Mouse (Mus musculus) testis, postnatal 10 days (tissue): ENCODE results near the gene Ppp1r3g.
"Not testable (repeated sequence)": the region's sequence is repeated elsewhere in the genome, so short reads cannot be mapped to it uniquely, and the experiment has no call there.

ENCODE experiments used
- DNase-seq: peaks from one replicate; pipeline ENCODE4 v3.0.0; 2021; ENCODE audit warnings: low spot score

Gene Ppp1r3g

DNA sequence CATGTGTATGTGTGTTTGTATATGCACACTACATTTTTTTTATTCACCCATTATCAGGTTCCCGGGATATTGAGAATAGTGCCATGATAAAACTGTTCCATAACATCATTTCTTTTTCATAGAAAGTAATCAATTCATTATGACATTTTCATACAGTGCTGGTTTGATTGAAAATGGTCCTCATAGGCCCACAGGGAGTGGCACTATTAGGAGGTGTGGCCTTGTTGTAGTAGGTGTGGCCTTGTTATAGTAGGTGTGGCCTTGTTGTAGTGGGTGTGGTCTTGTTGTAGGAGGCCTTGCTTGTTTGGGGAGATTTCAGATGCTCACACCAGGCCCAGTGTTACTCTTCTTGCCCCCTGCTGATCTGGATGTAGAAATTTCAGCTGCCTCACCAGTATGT is at the start of gene Ppp1r3g:
Gene Ppp1r3g, plus strand, starts transcription at position 301 of the 400 bp plus-strand sequence.
- DNase-seq: peak; percentile 12

- no peak for DNase-seq
Observed at GRCm38 (mm10) chr13:35911476-35911875, 47.2 kb upstream of the Ppp1r3g start.

GRCm38 (mm10) chr13:35937991-35938390 is 20.6 kb upstream of the Ppp1r3g start:
- no peak for DNase-seq

DNA sequence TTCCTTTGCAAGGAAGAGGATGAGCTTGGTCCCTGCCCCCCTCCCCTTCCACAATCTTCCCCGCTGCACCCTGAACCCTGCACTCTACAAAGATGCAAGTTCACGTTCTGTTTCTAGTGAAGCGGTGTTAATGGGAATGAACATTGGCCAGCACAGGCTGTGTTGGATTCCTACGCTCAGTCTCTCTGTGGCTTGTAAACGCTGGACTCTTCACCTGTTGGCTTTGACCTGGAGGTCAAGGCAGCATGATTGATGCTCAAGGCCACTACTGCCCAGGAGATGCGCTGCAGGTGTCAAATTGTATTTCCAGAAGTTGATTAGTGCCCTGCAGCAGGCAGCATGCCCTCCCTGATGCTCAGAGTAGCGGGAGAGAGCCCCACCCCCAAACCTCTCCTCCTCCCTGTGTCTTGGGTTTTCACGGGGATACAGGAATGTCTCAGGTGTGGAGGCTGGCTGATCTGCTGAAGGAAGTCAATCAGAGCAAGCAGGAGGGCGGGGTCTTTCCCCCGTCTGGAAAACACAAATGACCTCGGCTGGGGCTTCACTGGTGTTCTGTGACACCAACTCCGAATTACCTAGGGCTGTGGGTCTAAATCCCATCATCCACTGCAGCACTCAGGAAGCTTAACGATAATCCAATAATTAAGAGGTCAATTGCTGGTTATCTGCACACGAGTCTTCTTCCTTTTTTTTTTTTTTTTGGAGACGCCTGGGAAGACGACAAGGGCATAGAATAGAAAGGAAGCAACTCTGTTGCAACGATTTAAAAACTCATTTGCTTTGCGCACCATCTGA is 18.6 kb upstream of the Ppp1r3g start:
- DNase-seq: no peak

DNA sequence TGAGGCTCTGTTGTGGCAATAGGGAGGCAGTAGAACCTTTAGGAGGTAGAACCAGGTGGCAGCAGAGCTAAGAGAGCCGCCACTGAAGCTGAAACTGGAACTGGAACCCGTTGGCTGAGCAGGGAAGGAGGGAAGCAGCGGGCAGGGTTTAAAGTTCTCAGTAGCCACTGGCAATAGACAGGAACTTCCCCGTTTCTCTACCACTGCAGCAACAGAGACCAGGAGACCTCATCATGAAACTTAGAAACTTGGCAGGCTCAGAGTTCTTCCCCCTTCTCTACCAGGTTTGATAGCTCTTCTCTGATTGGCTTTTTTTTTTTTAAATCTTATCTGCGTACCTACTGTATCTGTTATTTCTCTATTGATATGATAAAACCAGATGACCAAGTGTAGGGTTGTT is 17.7 kb upstream of the Ppp1r3g start:
- DNase-seq: no peak

- no peak for DNase-seq
Observed at GRCm38 (mm10) chr13:35946659-35947353, 11.8 kb upstream of the Ppp1r3g start.

DNA sequence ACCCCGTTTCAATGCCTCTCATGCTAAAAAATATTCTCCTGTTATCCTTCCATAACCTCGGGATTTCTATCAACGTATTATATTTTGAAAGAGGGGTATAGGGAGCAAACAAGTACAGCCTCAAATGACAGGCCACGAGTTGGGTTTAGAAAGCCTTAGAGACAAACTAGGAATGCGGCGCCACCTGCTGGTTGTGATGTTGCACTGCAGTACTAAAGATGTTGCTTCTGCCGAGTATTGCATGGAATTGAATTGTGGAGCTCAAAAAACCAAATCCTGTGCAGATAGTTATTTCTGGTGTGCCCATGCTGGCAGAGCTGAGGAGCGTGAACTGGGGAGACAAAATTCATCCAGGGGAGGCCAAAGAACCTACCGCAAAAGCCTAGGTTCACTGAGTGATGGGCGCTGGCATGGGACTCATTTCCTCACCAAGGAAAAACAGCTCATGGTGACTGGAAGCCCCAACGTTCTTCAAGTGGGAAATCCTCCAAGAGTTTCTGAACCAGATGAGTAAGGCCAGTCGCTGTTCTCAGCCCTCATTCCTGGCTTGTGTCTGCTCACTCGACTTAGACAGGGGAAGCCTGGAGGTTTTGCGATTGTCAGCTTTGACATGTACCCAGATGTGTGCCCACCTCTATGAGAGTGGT is 11.2 kb upstream of the Ppp1r3g start:
- peak; percentile 90 for DNase-seq

GRCm38 (mm10) chr13:35949814-35950455 is 8.7 kb upstream of the Ppp1r3g start:
- DNase-seq: no peak

DNA sequence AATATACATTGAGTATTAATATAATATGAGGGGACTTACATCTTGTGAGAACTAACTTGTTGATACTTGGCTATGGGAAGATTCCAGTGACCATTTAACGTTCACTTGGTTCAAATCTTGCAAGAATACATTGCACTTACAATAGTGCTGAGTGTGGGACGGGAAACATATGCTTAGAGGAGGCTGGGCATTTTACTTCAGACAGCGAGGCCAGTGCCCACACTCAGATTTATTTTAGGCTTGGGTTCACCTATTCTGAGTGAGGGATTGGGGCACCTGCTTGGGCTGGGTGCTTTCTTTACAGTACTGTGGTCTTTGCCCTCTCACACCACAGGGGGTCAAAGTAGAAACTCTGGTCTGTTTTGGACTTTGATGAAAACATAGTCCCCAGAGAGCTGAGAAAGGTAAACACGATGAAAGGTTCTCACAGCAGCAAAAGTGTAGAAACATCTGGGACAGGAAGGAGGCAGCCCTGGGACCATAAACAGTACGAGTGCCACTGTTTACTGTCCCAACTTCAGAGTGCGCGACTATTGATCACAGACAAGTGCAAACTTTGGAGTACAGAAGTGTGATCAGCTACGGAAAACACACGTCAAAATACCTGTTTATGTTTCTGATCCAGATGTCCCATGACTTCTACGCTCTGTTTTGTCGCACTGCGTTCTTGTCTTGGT is 890 bp downstream of the Ppp1r3g start:
- DNase-seq: peak; percentile 12

DNA sequence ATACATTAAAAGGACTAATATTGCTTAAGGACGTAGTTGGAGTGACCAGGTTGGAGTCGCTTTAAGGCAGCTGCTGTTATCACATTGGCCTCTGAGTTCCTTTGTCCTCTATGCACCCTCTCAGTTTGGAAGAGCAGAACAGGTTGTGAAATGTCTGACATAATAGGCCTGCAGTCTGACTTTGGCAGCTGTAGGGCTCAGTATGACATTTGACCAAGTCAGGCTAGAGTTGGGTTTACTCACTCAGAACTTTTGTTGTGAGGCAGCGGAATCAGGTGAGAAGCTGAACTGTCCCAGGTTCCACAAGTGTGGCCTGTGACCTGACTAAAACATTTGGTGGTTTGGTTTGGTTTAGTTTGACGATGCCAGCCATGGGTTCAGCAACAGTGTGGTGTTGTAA is 4.9 kb downstream of the Ppp1r3g start:
- DNase-seq: peak; percentile 7

DNA sequence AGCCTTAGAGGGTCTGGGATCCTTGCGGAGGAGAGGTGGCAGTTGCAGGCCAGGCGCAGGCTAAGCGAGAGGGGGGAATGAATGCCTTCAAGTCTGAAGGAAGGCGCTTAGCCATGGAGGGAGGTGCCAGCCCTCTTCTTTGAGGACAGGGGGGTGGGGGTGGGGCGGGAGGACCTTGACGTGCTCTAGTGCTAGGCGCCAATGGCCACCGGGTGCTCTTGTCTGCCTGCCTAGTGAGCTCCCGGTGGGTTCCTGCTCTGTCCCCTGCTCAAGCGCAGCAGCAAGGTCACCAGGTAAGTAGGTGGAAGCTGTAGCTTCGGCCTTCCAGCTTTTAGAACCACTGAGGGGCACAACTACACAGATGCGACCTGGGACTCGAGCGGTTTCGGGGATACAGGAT is 9.1 kb downstream of the Ppp1r3g start:
- no peak for DNase-seq

DNA sequence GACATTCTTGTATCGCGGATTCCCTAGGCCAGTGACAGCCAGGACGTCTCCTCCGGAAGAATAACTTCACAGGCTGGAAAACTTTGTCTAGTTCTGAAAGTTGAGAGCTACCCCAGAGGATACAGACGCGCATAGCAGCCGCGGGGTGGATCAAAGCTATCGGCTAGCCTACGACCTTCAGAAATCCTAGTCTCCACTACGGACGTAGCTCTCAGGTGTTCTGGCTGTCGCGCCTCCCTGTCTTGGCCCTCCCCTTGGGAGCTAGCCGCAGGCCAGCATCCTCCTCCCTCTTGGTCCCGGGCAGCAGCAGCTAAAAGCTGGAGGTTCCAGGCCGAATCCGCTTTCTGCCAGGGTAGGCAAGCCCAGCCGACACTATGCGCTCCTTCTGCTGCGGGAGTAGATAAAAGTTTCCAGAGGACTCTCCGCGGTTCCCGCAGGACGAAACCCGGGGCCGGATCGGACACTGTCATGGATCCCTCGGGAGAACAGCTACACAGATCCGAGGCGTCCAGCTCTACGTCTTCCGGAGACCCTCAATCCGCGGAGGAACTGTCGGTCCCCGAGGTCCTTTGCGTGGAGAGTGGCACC is 9.6 kb downstream of the Ppp1r3g start:
- DNase-seq: peak; percentile 53

DNA sequence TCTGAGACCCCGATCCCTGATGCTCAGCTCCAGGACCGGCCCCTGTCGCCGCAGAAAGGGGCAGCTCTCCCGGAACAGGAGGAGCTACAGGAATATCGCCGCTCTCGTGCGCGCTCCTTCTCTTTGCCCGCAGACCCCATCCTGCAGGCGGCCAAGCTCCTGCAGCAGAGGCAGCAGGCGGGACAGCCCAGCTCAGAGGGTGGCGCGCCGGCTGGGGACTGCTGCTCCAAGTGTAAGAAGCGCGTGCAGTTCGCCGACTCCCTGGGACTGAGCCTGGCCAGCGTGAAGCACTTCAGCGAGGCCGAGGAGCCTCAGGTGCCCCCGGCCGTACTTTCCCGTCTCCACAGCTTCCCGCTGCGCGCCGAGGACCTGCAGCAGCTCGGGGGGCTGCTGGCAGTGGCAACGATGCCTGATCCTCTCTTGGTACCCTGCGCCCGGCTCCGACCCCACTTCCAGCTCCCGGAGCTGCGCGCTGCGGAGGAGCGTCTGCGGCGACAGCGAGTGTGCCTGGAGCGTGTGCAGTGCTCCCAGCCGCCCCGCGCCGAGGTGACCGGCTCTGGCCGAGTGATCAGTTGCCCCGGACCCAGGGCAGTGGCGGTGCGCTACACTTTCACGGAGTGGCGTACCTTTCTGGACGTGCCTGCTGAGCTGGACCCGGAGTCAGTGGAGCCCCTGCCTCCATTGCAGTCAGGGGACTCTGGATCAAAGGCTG is 10.2 kb downstream of the Ppp1r3g start:
- DNase-seq: peak; percentile 51

- DNase-seq: peak; percentile 40
Observed at GRCm38 (mm10) chr13:35969431-35969721, 10.7 kb downstream of the Ppp1r3g start.

GRCm38 (mm10) chr13:35969829-35970228 is 11.2 kb downstream of the Ppp1r3g start:
- DNase-seq: peak; percentile 13

GRCm38 (mm10) chr13:35976912-35977311 is 18.3 kb downstream of the Ppp1r3g start:
- peak; percentile 15 for DNase-seq

DNA sequence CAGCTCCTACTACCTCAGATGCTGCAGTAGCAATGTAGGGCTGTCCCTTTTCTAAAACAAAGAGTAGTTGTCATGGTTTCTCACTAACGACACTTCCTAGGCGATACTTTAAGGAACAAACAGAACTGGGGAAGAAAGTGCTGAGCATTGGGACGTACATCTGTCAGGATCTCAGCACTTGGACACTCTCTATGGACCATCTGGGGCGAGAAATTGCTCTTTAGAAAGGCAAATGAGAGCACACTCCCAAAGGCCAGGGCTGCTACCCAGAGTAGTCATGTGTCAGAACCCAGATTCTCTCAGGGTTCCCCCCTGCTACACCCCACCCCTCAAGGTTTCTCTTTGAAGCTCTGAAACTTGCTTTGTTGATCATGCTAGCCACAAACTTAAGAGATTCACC is 21.8 kb downstream of the Ppp1r3g start:
- DNase-seq: no peak

- DNase-seq: no peak
Observed at GRCm38 (mm10) chr13:35982985-35983384, 24.3 kb downstream of the Ppp1r3g start.

DNA sequence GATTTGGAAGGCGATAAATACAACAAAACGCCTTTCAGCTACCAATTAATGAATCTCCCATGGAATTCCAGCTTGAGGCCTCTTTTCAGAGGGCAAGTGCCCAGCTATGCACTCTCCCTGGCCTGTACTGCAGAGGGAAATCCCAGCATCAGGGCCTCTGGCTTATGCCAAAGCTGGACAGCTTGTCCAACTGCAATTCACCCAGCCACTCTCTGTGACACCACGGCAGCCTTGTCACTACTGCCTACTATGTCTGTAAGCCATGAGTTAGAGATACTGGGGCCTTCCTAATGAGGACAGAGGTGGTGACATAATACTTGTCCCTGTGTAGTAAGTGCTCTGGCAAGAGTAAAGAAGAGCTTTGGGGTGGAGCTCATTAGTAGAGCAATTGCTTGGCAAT is 30.7 kb downstream of the Ppp1r3g start:
- no peak for DNase-seq

DNA sequence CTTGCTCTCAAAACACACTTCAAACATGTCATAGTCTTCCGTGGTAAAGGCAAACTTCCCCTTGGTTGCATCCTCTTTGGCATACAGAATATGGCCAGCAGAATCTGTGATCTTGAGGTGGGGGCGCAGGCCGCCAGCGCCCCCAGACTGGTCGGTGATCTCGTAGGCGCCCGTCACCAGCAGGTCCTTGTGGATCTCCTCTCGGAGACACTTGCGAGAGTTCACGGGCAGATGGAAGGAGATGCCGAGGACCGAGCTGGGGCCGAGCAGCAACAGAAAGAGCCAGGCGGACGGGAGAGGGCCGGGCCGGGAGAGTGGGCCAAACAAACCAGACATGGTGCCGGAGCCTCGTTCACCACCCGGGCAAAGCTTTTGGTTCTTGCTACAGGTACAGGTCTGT is 32.5 kb downstream of the Ppp1r3g start:
- not testable (repeated sequence) for DNase-seq

GRCm38 (mm10) chr13:35994067-35994466 is 35.4 kb downstream of the Ppp1r3g start:
- peak; percentile 66 for DNase-seq
